Mouse (Mus musculus) small intestine, adult 2 months (tissue): ENCODE measurements around the gene Trak1.

Experiments
- CTCF ChIP-seq: fragments of 200-500 bp; IDR thresholded peaks from 2 replicates; pipeline ENCODE4 v1.5.1; 2012; ENCODE audit warnings: low read depth, mild to moderate bottlenecking, control low read depth, inconsistent platforms, low read length, moderate library complexity, mixed read lengths; ENCODE audit not compliant: insufficient replicate concordance, insufficient read length; ENCODE audit errors: extremely low read depth
- POLR2A ChIP-seq: fragments of 200-500 bp; IDR thresholded peaks from 2 replicates; pipeline ENCODE4 v1.6.1; 2012; ENCODE audit warnings: low read depth, mild to moderate bottlenecking, control low read depth, inconsistent platforms, low read length, moderate library complexity

- TF ChIP-seq POLR2A = no peak
- no peak for TF ChIP-seq CTCF
Observed at GRCm38 (mm10) chr9:121398100-121398760, 100.9 kb downstream of the Trak1 start.
